Mouse (Mus musculus): ENCODE data around the gene Zfp180. TPM values are rescaled to one million over a fixed set of nuclear protein-coding genes. Genes with fewer than 3 reads are reported as not detected.

Gene Zfp180
- total RNA-seq, 4 experiments from 2014 or later, result 24.2 to 32.3 (median 27.1) TPM

Other genes starting within 250 kb of the Zfp180 start
- not detected for gene Vmn1r176, start 244.6 kb upstream of the Zfp180 start, total RNA-seq (2022)
- not detected for gene Vmn1r177, start 215.5 kb upstream of the Zfp180 start, total RNA-seq (2022)
- gene Vmn1r178, start 189.9 kb upstream of the Zfp180 start, total RNA-seq (2022), result not detected
- not detected for gene Vmn1r179, start 154.9 kb upstream of the Zfp180 start, total RNA-seq (2022)
- gene Vmn1r180, start 131.3 kb upstream of the Zfp180 start, total RNA-seq (2022), result not detected
- gene Vmn1r181, start 107.3 kb upstream of the Zfp180 start, total RNA-seq (2022), result not detected
- gene V1rd19, start 80.2 kb upstream of the Zfp180 start, total RNA-seq (2022), result not detected
- not detected for gene Vmn1r183, start 28.7 kb upstream of the Zfp180 start, total RNA-seq (2022)
- gene Zfp112, start 30.4 kb downstream of the Zfp180 start, total RNA-seq (2022), result 1 to 10 TPM; 3.7 to 8.3 (median 5.1) TPM
- gene Zfp235, start 52.2 kb downstream of the Zfp180 start, total RNA-seq (2022), result 10 to 100 TPM in 3 of 4 experiments, 1 to 10 TPM in 1; 7.8 to 13.9 (median 11.4) TPM
- gene Zfp114, start 93.1 kb downstream of the Zfp180 start, total RNA-seq (2022), result under 1 TPM; 0.28 to 0.56 (median 0.44) TPM
- gene Zfp111, start 129.5 kb downstream of the Zfp180 start, total RNA-seq (2022), result 10 to 100 TPM in 3 of 4 experiments, 1 to 10 TPM in 1; 8.4 to 13.1 (median 12.2) TPM
- 1 to 10 TPM; 4.0 to 4.8 (median 4.3) TPM for gene Zfp109, start 155.6 kb downstream of the Zfp180 start, total RNA-seq (2022)
- gene Zfp108, start 172.9 kb downstream of the Zfp180 start, total RNA-seq (2022), result 1 to 10 TPM; 2.9 to 5.6 (median 4.1) TPM
- gene Zfp93, start 188.5 kb downstream of the Zfp180 start, total RNA-seq (2022), result 1 to 10 TPM; 4.4 to 9.0 (median 5.8) TPM
- 10 to 100 TPM in 3 of 4 experiments, 1 to 10 TPM in 1; 7.9 to 19.1 (median 13.4) TPM for gene Zfp61, start 219.3 kb downstream of the Zfp180 start, total RNA-seq (2022)
- gene Zfp94, start 234.7 kb downstream of the Zfp180 start, total RNA-seq (2022), result 10 to 100 TPM in 1 of 4 experiments, 1 to 10 TPM in 3; 4.8 to 10.1 (median 7.0) TPM